Mouse (Mus musculus): ENCODE measurements around the gene Gstm7. TPM values are rescaled to one million over a fixed set of nuclear protein-coding genes. Genes with fewer than 3 reads are reported as not detected.

Gene Gstm7
- total RNA-seq, 1 experiment = 1.6 TPM

DNA sequence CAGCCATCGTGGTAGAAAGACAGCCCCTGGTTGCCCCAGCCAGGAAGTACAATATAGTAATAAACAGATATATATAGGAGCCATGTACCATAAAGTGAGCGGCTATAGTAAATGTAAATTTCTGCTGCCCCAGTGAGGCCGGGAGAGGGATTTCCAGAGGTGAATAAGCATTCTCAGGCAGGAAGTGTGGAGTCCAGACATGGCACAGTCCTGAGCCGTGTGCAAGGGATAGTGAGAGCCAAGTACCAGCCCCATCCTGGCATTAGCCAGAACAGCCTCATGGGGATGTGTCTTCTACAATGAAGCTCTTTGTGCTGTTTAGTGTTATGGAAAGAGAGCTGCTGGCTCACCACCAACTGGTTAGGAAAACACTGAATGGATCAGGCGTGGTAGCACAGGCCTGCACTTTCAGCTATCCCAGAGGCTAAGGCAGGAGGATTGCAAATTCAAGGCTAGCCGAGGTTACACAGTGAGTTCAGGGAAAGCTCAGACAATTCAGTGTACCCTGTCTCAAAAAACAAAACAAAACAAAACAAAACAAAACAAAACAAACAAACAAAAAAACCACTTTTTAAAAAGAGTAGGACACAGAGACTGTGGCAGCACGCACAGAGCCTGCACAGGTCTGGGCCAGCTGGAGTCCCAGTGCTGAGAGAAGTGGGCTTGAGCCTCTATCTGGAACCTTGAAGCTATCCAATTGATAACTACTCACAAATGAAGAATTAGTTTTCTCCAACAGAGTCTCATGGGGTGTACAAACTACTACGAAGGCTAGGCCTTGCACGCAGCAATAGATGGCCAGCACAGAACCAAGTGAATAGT lies 43.7 kb downstream of the Gstm7 start:
- H3K9me3 ChIP-seq (ENCODE audit: control insufficient read depth, insufficient read depth, low read depth, low read length) = no peaks in the 10 kb centered on the region
- H3K4me1 ChIP-seq (ENCODE audit: control insufficient read depth in 2 of 2, insufficient read depth in 2 of 2, low read length in 2 of 2, poor library complexity in 1 of 2) = no peaks in the 10 kb centered on the region
- no peaks in the 10 kb centered on the region for H3K36me3 ChIP-seq (ENCODE audit: control insufficient read depth, insufficient read depth, low read length, poor library complexity, severe bottlenecking)
- no peak for DNase-seq (ENCODE audit: low read depth, low spot score)
- H3K9ac ChIP-seq (ENCODE audit: insufficient read depth, low read depth, low read length, poor library complexity, severe bottlenecking) = no peak overlapping the region
- in situ Hi-C loops (cut with MboI; ENCODE audit: low sequenced_read_pairs in 2 of 2, unreplicated experiment in 2 of 2) = no loop called here
- no peak overlapping the region for H3K4me3 ChIP-seq (ENCODE audit: insufficient read depth in 1 of 2, low read depth in 1 of 2, low read length in 2 of 2, poor library complexity in 1 of 2, severe bottlenecking in 1 of 2)
- H3K27ac ChIP-seq (ENCODE audit: insufficient read depth, low read depth, low read length, poor library complexity, severe bottlenecking) = no peak overlapping the region
- TF ChIP-seq CHD2 (IDR thresholded peaks at IDR 0.05; ENCODE audit: low read depth, low read length) = no peak
- TF ChIP-seq ZNF384 (IDR thresholded peaks at IDR 0.05; ENCODE audit: low read depth, low read length) = no peak
- no peak for TF ChIP-seq ZC3H11A (IDR thresholded peaks at IDR 0.05; ENCODE audit: borderline replicate concordance, low read depth, low read length)
- no peak for TF ChIP-seq HCFC1 (IDR thresholded peaks at IDR 0.05; ENCODE audit: borderline replicate concordance, insufficient read depth, low read length)
- TF ChIP-seq MAFK (IDR thresholded peaks at IDR 0.05; ENCODE audit: insufficient read depth, low read depth, low read length) = no peak

- H3K27ac ChIP-seq (ENCODE audit: insufficient read depth, low read depth, low read length, poor library complexity, severe bottlenecking) = no peak overlapping the region
- in situ Hi-C loops (cut with MboI; ENCODE audit: low sequenced_read_pairs in 2 of 2, unreplicated experiment in 2 of 2) = no loop called here
- no peaks in the 10 kb centered on the region for H3K9me3 ChIP-seq (ENCODE audit: control insufficient read depth, insufficient read depth, low read depth, low read length)
Measured at GRCm38 (mm10) chr3:107877747-107878736, 53.6 kb downstream of the Gstm7 start.

GRCm38 (mm10) chr3:107877005-107877404 lies 54.6 kb downstream of the Gstm7 start, which contains the start of gene Eps8l3:
Gene Eps8l3, plus strand, starts transcription at chr3:107877229.
- Histone ChIP-seq H3K4me1 (ENCODE audit: control insufficient read depth in 2 of 2, insufficient read depth in 2 of 2, low read length in 2 of 2, poor library complexity in 1 of 2) (no peaks in the 10 kb centered on the region), H3K36me3 (ENCODE audit: control insufficient read depth, insufficient read depth, low read length, poor library complexity, severe bottlenecking) (no peaks in the 10 kb centered on the region), H3K9ac (ENCODE audit: insufficient read depth, low read depth, low read length, poor library complexity, severe bottlenecking) (no peak within 1 kb of the TSS), H3K4me3 (ENCODE audit: insufficient read depth in 1 of 2, low read depth in 1 of 2, low read length in 2 of 2, poor library complexity in 1 of 2, severe bottlenecking in 1 of 2) (no peak within 1 kb of the TSS), H3K27ac (ENCODE audit: insufficient read depth, low read depth, low read length, poor library complexity, severe bottlenecking) (no peak within 1 kb of the TSS), H3K9me3 (ENCODE audit: control insufficient read depth, insufficient read depth, low read depth, low read length) (no peaks in the 10 kb centered on the region)
- DNase-seq (ENCODE audit: low read depth, low spot score) = no peak
- TF ChIP-seq MAFK (IDR thresholded peaks at IDR 0.05; ENCODE audit: insufficient read depth, low read depth, low read length) = no peak
- no peak for TF ChIP-seq ZC3H11A (IDR thresholded peaks at IDR 0.05; ENCODE audit: borderline replicate concordance, low read depth, low read length)
- TF ChIP-seq ZNF384 (IDR thresholded peaks at IDR 0.05; ENCODE audit: low read depth, low read length) = no peak
- TF ChIP-seq CHD2 (IDR thresholded peaks at IDR 0.05; ENCODE audit: low read depth, low read length) = no peak
- TF ChIP-seq HCFC1 (IDR thresholded peaks at IDR 0.05; ENCODE audit: borderline replicate concordance, insufficient read depth, low read length) = no peak
- in situ Hi-C loops (cut with MboI; ENCODE audit: low sequenced_read_pairs in 2 of 2, unreplicated experiment in 2 of 2) = no loop called here

More at GRCm38 (mm10) chr3:107877747-107878736, 53.6 kb downstream of the Gstm7 start:
- Histone ChIP-seq H3K4me3 (ENCODE audit: insufficient read depth in 1 of 2, low read depth in 1 of 2, low read length in 2 of 2, poor library complexity in 1 of 2, severe bottlenecking in 1 of 2) (no peak overlapping the region), H3K36me3 (ENCODE audit: control insufficient read depth, insufficient read depth, low read length, poor library complexity, severe bottlenecking) (no peaks in the 10 kb centered on the region), H3K4me1 (ENCODE audit: control insufficient read depth in 2 of 2, insufficient read depth in 2 of 2, low read length in 2 of 2, poor library complexity in 1 of 2) (no peaks in the 10 kb centered on the region), H3K9ac (ENCODE audit: insufficient read depth, low read depth, low read length, poor library complexity, severe bottlenecking) (no peak overlapping the region)
- DNase-seq (ENCODE audit: low read depth, low spot score) = no peak
- no peak for TF ChIP-seq CHD2 (IDR thresholded peaks at IDR 0.05; ENCODE audit: low read depth, low read length)
- no peak for TF ChIP-seq ZC3H11A (IDR thresholded peaks at IDR 0.05; ENCODE audit: borderline replicate concordance, low read depth, low read length)
- TF ChIP-seq MAFK (IDR thresholded peaks at IDR 0.05; ENCODE audit: insufficient read depth, low read depth, low read length) = no peak
- TF ChIP-seq HCFC1 (IDR thresholded peaks at IDR 0.05; ENCODE audit: borderline replicate concordance, insufficient read depth, low read length) = no peak
- no peak for TF ChIP-seq ZNF384 (IDR thresholded peaks at IDR 0.05; ENCODE audit: low read depth, low read length)

Other genes starting within 250 kb of the Gstm7 start
- gene Ahcyl1, start 235.3 kb downstream of the Gstm7 start, total RNA-seq (2012; rRNA removed) = 25.4 and 38.2 TPM in 2 replicates
- gene Csf1, start 171.3 kb downstream of the Gstm7 start, total RNA-seq (2012; rRNA removed) = 13.1 and 34.0 TPM in 2 replicates
- not detected in 2 replicates for gene Eps8l3, start 54.6 kb downstream of the Gstm7 start, total RNA-seq (2012; rRNA removed)
- 12.2 and 20.7 TPM in 2 replicates for gene Gstm5, start 36.0 kb downstream of the Gstm7 start, total RNA-seq (2012; rRNA removed)
- gene Gstm6, start 11.9 kb upstream of the Gstm7 start, total RNA-seq (2012; rRNA removed) = 0.98 and 1.3 TPM in 2 replicates
- gene Gstm3, start 37.5 kb upstream of the Gstm7 start, total RNA-seq (2012; rRNA removed) = 0.74 TPM in 1 of 2 replicates, not detected in the other
- 9.1 and 11.6 TPM in 2 replicates for gene Gstm2, start 54.6 kb upstream of the Gstm7 start, total RNA-seq (2012; rRNA removed)
- 7.1 and 7.9 TPM in 2 replicates for gene Gstm1, start 86.2 kb upstream of the Gstm7 start, total RNA-seq (2012; rRNA removed)
- 4.1 and 4.3 TPM in 2 replicates for gene Gstm4, start 113.1 kb upstream of the Gstm7 start, total RNA-seq (2012; rRNA removed)
- gene Ampd2, start 154.8 kb upstream of the Gstm7 start, total RNA-seq (2012; rRNA removed) = 58.1 and 75.8 TPM in 2 replicates
- gene Gnat2, start 161.0 kb upstream of the Gstm7 start, total RNA-seq (2012; rRNA removed) = 9.2 and 9.9 TPM in 2 replicates
- 55.4 and 84.3 TPM in 2 replicates for gene Gnai3, start 214.3 kb upstream of the Gstm7 start, total RNA-seq (2012; rRNA removed)
- 0.09 and 0.16 TPM in 2 replicates for gene Gpr61, start 223.1 kb upstream of the Gstm7 start, total RNA-seq (2012; rRNA removed)